Mouse (Mus musculus) lung, postnatal 0 days (tissue): ENCODE results near the gene Kdm1a.

Experiments
- CTCF ChIP-seq: IDR thresholded peaks from 2 replicates; pipeline ENCODE4 v1.5.1; 2016; ENCODE audit warnings: antibody characterized with exemption, mild to moderate bottlenecking
- EP300 ChIP-seq: IDR thresholded peaks from 2 replicates; pipeline ENCODE4 v1.6.1; 2016; ENCODE audit warnings: antibody characterized with exemption, mild to moderate bottlenecking, control low read depth

DNA sequence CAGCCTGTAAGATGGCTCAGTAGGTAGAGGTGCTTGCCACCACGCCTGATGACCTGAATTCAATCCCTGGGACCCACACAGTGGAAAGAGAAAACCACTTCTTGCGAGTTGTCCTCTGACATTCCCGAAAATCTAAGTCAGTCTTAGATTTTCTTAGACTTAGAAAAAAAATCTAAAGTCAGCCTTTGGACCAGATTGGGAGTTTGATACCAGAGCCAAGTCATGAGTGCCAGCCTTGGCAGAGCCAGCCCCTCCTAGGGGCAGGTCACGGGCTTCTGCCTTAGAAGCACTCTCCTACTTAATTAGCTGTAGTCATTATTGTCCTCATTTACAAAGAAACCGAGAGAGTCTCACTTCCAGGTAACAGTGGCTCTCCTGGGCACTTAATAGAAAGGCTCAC is 19.4 kb upstream of the Kdm1a start:
- TF ChIP-seq CTCF (no peak), EP300 (no peak)
